Mouse (Mus musculus) spleen, postnatal 36 days (tissue): ENCODE measurements around the gene Yeats2.

ENCODE experiments used
- DNase-seq, 2 experiments: peaks; one replicate each; pipeline ENCODE4 v3.0.0; 2022; ENCODE audit warnings: low spot score in 2 of 2, mixed read lengths in 1 of 2

Yeats2 gene

DNA sequence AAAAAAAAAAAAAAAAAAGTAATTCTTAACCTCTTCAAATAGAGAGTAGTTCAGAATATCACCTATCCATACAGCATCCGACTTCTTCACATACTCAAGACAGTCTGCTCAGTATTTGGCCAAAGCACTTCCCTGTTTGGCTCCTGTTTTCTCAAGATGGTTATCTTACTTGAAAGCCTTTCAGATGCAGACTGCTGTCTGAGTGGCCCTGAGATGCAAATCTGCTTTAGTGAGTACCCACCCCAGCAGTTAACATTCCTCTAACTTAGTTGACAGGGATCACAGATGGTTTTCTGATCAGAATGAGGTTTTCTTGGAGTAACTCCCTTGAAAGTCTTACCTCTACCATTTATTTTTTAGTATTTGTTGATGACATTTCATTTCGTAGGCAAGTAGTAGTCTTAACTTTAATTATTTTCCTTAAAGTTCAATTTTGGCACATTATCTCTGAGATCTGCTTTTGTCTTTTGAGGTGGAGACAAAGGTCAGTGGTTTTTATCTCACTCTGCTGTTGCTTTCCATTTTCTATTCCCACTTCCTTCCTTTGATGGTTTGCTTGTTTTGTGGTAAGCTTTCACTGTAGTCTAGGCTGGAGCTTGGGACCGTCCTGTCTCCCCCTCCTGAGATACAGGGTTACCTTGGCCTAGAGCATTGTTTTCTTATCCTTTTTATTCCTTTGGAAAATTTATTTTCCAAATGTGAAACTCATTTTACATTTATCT lies 50.5 kb downstream of the Yeats2 start:
- DNase-seq = no peak

DNA sequence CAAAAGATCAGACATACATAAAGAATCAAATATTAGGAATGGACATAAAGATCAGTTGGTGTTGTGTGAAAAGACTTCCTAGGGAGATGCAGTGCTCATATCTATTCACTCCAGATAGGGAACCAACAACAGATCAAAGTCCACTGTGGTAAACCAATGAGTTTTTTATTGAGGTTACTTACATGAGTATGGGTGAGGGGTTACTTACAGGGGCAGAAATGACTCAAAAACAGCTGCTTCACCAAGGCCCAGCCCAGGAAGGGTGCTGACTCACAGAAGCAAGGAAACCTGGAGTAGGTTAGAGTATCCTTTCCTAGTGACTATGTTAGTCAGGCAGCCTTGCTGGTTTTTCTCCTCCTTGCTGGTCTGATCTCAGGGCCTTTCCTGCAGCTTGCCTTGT lies 51.2 kb downstream of the Yeats2 start:
- no peak for DNase-seq

DNA sequence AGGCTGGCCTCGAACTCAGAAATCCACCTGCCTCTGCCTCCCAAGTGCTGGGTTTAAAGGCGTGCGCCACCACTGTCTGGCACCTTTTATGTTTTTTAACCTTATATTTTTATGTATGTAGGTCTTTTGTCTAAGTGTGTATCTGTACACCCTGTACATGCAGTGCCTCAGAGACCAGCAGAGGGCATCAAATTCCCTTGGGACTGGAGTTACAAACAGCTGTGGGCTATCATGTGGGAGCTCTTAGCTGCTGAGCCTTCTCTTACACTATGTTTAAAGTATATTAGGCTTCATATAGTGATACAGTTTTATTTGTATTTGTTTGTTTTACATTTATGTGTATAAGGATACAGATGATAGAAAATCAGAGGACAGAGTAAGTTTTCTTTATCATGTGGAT lies 54.7 kb downstream of the Yeats2 start:
- DNase-seq = peak in 1 of 2 experiments; percentile 18

DNA sequence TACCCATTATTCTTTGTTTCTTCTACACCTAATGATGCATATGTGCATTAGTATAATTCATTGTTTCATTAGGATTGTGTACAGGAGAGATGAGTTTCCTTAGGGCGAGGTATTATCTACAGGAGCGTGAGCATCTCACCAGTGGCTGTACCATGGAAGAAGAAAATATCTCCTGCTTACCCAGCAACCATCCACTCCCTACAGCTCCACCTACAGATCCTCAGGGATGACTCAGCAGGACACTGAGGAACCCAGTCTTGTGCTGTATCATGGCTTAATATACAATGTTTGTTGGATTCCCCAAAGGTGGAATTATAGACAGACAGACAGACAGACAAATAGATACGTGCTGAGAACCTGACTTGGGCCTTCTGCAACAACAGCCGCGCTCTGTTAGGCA lies 56.1 kb downstream of the Yeats2 start:
- no peak for DNase-seq

DNA sequence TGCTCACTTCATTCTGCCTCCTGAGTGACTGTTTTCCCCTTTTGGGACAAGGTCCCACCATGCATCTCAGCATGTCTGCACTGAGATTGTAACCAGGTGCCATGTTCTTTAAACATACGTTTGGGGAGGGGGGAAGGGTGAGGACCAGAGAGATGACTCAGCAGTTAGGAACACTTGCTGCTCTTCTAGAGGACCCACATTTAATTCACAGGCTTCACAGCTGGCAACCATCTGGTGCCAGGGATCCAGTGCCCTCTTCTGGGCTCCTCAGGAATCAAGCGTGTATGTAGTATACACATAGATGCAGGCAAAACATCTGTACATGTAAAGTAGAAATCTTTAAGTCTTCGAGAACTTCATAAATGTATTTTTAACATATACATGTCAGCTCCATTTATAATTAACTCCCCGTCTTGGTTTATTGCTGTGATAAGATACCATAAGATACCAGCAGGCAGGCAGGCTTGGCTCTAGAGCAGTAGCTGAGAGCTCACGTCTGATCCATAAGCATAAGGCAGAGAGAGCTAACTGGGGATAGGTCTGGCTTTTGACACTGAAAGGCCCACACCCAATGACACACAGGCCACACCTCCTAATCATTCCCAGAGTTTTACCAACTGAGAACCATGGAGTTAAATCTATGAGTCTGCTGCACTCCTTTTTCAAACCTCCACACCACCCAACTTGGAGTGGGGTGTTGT lies 58.8 kb downstream of the Yeats2 start:
- no peak for DNase-seq

DNA sequence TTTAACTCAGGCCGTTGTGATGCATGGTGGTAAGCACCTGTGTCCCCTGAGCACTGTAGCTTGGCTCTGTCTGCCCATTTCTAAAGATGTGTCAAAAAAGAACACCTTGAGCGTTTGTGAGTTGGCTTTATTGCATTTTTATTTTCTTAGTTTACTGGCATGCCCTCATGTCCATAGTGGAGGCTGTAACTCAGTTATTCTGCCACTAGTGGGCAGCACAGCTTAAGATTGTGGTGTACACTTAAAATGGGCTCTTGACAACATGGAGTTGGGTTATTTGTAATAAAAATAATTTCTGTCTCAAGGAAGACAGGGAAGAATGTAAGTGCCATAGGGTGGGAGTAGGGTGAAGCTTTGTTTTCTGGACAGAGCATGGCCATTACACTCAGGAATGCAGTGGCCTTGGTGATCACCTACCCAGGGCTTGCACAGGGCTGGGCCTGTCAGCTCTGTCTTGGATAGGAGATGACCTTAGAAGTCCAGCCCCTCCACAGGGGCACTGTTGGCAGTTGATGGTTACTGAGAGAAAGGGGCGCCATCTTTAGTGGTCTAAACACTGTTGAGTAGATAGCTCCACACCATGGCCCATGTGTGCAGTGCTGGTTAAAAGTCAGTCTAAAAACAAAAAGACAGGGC lies 72.8 kb downstream of the Yeats2 start:
- DNase-seq = peak in 1 of 2 experiments; percentile 27

DNA sequence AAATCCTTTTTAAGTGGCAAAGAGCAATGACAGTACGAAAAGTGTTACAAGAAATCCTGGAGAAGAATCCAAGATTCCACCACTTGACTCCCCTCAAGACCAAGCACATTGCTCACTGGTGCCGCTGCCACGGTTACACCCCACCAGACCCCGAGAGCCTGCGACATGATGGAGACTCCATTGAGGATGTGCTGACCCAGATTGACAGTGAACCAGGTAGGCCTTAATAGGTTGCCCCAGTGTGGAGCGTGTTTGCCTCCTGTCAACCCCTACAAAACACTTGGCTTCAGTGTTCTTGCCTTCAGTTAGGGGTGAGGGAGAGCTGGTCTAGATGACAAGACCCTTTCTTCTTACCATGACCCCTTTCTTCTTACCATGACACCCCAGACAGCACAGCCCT lies 81.9 kb downstream of the Yeats2 start:
- no peak for DNase-seq

DNA sequence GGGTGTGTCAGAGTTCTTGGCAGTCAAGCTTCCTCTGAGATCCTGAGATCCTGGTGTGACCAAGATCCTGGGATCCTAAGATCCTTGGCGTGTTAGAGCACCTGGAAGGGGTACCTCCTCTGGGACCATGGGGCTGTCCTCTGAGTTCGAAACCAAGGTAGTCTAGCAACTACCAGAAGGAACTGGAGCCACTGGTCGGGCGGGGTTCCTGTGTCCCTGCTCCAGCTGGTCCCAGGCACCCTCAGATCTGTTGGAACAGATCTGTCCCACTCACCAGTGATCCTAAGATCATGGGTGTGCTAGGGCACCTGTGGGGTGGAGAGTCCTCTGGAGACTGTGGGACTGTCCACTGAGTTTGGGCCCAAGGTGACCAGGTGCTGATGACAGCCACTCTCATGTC lies 85.8 kb downstream of the Yeats2 start:
- no peak for DNase-seq

DNA sequence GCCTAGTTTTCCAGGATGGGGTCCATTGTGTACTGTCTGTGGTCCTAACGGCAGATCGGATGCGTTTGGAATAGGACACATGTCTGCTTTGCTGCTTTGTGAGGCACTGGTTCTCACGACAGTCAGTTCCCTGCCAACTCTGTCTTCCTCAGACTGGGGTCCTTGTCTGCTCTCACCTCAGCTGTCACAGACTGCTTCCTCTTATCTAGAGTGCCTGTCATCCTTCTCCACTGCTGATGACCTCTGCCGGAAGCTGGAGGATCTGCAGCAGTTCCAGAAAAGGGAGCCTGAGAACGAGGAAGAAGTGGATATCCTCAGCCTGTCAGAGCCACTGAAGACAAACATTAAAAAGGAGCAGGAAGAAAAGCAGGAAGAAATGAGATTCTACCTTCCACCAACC lies 86.6 kb downstream of the Yeats2 start:
- no peak for DNase-seq

DNA sequence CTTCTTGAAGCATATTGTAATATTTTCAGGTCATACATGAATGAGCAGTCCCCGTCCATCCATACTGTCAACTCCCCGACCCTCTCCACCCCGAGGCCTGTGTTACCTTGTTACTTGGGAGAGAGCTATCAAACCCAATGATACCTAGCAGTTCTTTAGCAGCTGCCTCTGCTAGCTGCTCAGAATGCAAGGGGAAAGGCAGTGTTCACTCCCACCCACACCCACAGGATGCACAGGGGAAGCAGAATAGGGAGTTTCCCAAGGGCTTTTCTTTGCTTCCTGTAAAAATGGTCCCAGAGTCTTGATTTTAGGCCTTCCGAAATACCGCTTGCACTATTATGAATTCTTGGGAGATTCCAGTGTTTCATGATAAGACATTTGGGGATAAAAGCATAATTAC lies 87.3 kb downstream of the Yeats2 start:
- no peak for DNase-seq

DNA sequence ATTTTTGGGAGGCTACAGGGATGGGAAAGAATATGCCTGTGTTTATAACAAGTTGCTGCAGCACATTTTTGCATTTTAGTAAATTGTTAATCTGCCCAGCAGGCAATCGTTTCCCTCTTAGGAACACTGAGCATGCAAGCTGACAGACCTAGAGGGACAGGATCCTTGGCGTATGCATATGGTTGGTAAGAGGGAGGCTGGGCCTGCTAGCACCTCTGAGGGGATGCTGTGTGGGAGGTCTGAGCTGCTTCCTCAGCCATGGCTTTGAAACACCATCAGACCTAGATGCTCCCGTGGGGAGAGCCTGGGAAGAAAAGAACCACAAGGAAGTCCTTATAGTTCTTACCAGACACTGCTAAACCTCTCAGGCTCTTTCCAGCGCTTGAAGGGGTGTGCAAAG lies 93.5 kb downstream of the Yeats2 start:
- DNase-seq = no peak

DNA sequence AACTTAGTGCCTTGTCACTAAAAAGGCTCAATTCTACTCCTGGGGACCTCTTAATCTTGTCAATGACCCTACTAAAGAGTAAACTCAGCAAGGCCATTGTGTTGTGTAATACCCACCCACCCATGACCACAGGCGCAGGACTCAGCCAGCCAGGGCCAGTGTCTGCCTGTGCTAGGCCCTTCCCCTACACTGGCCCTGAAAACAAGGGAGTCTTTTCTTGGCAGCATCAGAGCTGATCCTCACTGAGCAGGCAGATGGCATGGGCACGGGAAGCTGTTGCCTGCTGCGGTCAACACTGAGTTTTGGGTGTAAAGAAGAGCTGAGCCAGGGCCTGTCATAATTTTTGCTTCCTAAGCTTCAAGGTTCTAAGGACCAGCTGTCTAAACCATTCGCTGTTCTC lies 96.6 kb downstream of the Yeats2 start:
- no peak for DNase-seq

DNA sequence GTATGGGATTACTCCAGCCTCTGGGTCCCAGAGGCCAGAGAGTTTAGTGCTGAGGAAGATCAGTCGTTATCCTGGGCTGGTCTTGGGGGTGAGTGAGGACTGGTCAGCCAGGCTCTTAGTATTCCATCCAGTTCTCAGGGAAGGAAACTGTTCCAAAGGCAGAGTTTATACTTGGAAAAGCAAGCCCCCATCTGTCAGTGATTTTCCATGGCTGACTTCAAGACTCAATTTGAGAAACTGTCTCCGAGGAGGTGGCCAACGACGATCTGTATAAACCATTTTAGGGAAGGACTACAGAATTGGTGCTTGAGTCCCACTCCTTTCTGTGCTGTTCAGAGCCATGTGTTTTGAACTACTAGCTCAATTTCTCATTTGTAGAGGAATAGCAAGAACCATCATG lies 97.8 kb downstream of the Yeats2 start:
- no peak for DNase-seq

DNA sequence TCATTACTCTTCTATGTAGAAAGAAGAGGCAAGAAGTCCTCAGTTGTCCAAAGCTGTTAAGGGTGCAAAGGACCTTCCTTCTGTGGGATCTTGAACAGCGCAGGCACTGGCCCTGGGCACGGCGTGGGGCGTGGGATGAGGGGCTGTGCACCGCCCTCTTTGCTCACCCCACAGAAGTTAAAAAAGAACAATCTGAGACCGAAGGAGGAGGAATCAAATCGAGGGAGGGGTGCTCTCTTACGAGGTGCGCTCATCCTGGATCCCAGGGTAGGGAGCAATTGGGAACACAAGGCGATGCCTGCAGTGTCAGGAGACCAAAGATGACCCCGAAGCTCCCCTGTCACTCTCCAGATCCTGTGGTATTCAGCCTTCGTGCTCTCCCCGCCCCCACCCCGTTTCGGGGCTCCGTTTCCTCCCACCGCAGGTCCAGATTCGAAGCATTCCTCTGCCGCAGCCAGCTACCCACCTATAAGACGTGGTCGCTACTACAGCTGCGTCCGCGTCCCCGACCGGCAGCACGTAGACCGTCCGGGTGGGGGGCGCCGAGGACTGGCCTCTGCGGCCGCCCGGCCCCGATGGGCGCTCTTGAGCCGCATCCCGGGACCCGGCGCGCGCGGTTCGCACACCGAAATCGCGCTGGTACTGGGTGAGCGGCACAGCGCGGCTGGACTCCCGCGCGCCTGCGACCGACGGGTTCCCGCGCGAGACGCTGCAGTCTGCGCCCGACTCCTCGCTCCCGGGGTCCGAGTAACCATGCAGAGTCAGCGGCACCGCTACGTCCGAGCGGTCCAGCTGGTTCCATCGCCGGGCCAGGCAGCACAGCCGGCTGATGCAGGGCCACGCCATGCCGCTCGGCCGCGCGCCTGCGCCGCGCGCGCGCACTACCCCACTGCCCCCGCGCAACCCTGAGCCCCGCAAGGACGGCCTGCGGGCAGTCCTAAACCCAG lies 99.9 kb downstream of the Yeats2 start, which contains the start of gene Map6d1:
TSS of gene Map6d1 (minus strand) at position 891 of the 947 bp plus-strand sequence.
- no peak for DNase-seq

DNA sequence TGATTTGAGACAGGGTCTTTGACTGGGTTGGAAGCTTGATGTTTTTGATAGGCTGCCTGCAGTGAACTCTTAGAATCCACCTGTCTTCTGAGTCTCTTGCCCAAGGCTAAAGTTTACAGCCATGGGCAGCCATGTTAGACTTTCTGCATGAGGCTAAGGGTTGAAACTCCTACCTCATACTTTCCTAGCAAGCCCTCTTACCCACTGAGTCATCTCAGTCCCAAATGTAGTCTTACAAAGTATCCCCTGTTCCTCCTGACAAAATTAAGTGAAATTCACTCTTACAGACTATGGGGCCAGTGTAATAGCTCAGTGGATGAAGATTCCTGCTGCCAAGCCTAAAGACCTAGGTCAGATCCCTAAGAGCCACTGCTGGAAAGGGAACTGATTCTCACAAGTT lies 106.2 kb downstream of the Yeats2 start:
- no peak for DNase-seq

DNA sequence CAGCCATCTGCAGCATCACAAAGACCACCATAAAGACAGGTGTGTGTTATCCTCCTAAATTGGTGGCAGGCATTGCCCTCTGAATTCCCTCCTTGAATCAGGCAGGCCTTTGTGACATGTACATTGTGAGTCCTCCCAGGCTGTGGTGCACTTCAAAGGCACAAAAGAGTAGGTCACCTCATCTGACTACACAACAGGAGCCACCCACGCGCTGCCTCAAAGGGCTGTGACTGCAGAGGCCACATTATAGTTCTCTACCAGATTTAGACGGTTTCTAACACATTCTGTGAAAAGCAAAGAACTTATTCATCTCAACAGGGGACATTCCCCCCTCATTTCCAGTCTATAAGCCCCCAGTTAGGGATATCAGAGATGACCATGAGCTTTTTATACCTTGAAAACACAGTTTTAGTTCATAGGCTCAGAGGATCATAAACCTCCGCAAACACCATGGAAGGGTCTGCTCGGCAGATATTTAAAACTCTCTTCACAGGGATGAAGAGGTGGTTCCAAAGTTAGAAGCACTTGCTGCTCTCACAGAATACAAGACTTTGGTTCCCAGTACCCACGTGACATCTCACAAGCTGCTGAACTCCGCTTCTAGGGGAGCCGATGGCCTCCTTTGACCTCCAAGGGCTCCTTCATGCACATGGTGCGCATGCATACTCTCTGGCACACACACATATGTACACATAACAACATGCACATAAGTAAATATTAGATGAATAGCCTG lies 107.7 kb downstream of the Yeats2 start:
- no peak for DNase-seq

DNA sequence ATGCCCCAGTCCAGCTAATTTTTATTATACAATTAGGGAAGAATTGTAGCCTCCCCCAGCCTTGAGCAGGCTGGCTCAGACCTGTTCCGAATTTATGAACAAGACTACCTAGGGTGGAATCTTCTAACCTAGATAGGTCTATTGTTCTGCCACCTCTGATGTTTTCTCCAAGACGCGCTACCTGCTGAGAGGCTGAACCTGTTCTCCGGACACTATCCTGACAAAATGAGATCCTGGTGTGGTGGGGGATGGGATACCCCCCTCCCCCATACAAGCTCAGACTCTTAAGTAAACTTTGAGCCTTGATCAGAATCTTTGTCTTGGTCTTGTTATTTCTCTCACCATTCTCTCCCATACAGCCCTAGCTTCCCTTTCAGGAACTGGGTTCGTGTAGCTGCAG lies 117.1 kb downstream of the Yeats2 start:
- no peak for DNase-seq

DNA sequence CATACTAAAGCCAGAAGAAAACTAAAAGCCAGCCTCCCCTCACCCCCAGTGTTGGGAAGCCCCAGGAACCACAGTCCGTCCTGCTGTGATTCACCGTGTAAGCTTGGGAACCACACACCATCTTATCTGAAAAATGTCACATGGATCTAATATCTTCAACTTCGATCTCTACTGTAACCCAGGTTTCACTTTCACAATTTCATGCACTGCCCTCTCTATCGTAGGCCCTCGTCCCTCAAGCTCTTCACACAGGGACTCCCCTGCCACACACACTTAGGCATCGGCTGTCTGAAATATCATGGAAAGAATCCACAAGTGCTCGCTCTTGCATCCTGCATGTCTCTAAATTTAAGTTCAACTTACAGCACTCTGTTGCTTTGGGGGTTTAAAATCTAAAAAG lies 124.2 kb downstream of the Yeats2 start:
- no peak for DNase-seq

DNA sequence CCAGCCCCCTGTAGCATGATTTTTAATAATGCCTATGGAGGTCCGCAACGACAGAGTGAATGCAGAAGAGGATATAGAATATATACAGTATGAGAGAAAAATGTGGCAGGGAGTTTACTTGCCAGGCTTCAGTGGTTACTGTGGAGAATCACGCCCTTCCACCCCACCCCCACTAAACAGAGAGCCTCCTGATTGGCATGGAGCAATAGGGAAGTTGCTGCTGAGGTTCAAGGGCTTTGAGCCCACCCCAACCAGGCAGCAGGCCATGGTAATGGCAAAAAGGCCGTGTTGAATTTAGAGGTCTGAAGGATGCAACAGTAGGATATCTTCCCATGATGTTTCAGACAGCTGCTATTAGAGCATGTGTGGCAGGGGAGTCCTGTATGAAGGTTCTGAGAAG lies 130.5 kb downstream of the Yeats2 start:
- no peak for DNase-seq

DNA sequence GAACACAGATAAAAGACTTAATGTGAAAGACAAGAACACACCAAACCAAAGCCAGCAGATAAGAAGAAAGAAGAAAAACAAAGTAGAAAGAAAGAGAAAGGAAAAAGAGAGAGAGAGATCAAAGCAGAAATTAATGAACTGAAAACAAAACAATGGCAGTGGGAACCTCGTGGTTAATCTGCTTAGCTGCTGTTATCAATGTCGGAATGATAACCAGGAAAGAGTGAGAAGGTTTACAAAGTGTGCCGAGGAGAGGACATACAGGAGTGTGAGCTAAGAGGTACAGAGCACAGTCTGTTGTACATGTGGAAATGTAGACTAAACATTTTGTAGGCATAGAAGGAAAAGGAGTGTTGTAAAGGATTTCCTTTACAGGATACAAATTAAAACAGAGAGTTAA lies 132.1 kb downstream of the Yeats2 start:
- DNase-seq = no peak

DNA sequence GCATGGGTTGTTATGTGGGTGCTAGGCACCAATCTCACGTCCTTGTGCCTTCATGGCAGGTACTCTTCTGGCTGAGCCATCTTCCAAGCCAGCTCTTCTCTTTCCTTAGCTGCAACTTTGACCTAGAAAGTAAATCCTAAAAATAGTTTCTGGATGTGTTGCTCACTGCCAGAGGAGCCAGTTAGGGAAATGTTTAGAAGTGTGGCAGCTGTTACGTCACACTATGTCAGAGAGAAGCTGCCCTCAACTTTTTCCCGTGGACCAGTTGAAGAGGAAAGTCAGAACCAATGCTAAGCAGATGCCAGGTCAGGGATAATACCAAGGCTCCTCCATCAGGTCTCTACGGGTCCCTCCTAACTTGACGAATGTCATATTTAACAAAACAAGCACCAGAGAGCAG lies 138.5 kb downstream of the Yeats2 start:
- DNase-seq = no peak
